ENCODE assay signal across 9 mouse cellular contexts in the genomic region with DNA sequence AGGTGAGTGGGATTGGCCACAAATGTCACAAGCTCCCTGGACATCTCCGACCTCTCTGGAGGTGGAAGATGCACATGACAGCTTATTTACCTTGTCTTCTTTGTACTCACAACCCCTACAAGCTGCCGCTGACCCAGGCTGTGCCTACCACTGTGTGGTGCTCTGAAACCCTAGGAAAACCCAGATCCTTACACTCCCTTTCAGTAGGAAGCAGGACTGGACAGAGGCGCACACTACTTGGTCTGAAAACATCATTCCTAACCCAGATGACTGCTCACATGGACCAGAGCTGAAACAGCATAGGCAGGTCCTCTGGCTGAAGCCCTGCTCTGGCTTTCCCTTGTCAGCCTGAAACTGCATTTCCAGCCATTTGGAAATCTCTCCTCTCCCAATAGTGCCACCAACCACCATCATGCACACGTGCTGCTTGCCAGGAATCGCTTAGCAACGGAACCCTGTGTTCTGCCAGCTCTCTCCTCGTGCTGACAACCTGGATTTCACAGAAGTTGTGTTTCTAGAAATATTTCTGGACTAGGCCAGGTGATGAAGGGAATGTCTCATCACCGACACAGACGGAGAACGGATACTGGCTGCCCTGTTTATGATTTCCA.
A peak's percentile ranks its signal among the peaks of the same experiment; 100 is the strongest.
DNase-seq lines count a peak whose midpoint lies in the region; ATAC-seq lines count a peak whose summit lies in the region.
"Had no signal": no experiment of that assay in that cellular context is flagged by ENCODE, and none has a peak within 500 bp of the region (broad histone marks: within the 10 kb centered on the region; RNA-seq: fewer than 3 reads in every experiment).

No protein-coding gene starts in this region.

- 78% methylated on average over 10 of the region's 10 CpGs for WGBS in hindbrain, embryonic 10.5 days
- 75% methylated on average over 10 of the region's 10 CpGs for WGBS in hindbrain, embryonic 11.5 days

- H3K4me1 ChIP-seq in hindbrain, embryonic 10.5 days (replicated peaks), result peaks cover 17% of the 10 kb centered on the region
- no peaks in the 10 kb centered on the region for H3K4me1 ChIP-seq in hindbrain, embryonic 11.5 days (replicated peaks; ENCODE audit: control insufficient read depth, insufficient read depth, low read length)
- H3K4me1 ChIP-seq: embryonic facial prominence, embryonic 15.5 days had no signal

- H3K4me3 ChIP-seq in hindbrain, embryonic 10.5 days, result no peak overlapping the region
- H3K4me3 ChIP-seq in hindbrain, embryonic 11.5 days (ENCODE audit: low read depth, low read length), result no peak overlapping the region
- H3K4me3 ChIP-seq: embryonic facial prominence, embryonic 15.5 days had no signal

- no peak for DNase-seq in hindbrain, embryonic 10.5 days (ENCODE audit: low spot score)
- DNase-seq in hindbrain, embryonic 11.5 days (ENCODE audit: low spot score), result no peak
- peak; percentile 26 to 28 for DNase-seq in frontal cortex, postnatal 25 days (ENCODE audit: low spot score in 2 of 2)
- DNase-seq in left cerebral cortex, adult 11 months (ENCODE audit: low spot score), result peak; percentile 47
- DNase-seq in right cerebral cortex, postnatal 36 days (ENCODE audit: low spot score in 2 of 2), result peak; percentile 73 to 78
- no peak for DNase-seq in embryo, embryonic 9.5 days (ENCODE audit: extremely low spot score)
- no peak for DNase-seq in kidney, adult 9 months
- DNase-seq: liver had no signal

- no peaks in the 10 kb centered on the region for H3K9me3 ChIP-seq in hindbrain, embryonic 10.5 days
- no peaks in the 10 kb centered on the region for H3K9me3 ChIP-seq in hindbrain, embryonic 11.5 days (ENCODE audit: control insufficient read depth, low read length)
- H3K9me3 ChIP-seq: embryonic facial prominence, embryonic 15.5 days had no signal

- no peaks in the 10 kb centered on the region for H3K36me3 ChIP-seq in hindbrain, embryonic 10.5 days
- H3K36me3 ChIP-seq in hindbrain, embryonic 11.5 days (ENCODE audit: control insufficient read depth, insufficient read depth, low read length), result no peaks in the 10 kb centered on the region
- H3K36me3 ChIP-seq: embryonic facial prominence, embryonic 15.5 days had no signal

- H3K4me2 ChIP-seq in hindbrain, embryonic 11.5 days (replicated peaks; ENCODE audit: low read depth, low read length), result no peak overlapping the region
- H3K4me2 ChIP-seq: embryonic facial prominence, embryonic 15.5 days had no signal

- peaks cover 2% of the 10 kb centered on the region; the same call in 1 of the 2 replicates for H3K27me3 ChIP-seq in hindbrain, embryonic 10.5 days (ENCODE audit: insufficient read depth, poor library complexity, severe bottlenecking)
- no peaks in the 10 kb centered on the region for H3K27me3 ChIP-seq in hindbrain, embryonic 11.5 days (ENCODE audit: control insufficient read depth, insufficient read depth, low read length)
- H3K27me3 ChIP-seq: embryonic facial prominence, embryonic 15.5 days had no signal

- H3K9ac ChIP-seq in hindbrain, embryonic 11.5 days (ENCODE audit: low read depth, low read length), result no peak overlapping the region
- H3K9ac ChIP-seq: embryonic facial prominence, embryonic 15.5 days had no signal

- peak overlapping the region; percentile 45; the same call in 1 of the 2 replicates for H3K27ac ChIP-seq in hindbrain, embryonic 10.5 days
- H3K27ac ChIP-seq in hindbrain, embryonic 11.5 days (ENCODE audit: low read depth, low read length), result no peak overlapping the region
- H3K27ac ChIP-seq: embryonic facial prominence, embryonic 15.5 days had no signal

- no peak for ATAC-seq in hindbrain, embryonic 11.5 days (ENCODE audit: low FRiP score)

Comparison
In these comparisons a context has a peak if more than half of its experiments do, and no peak if none do; other contexts are left out.
1. DNase-seq: peak in frontal cortex, postnatal 25 days (2 of 2), left cerebral cortex, adult 11 months (single experiment) and right cerebral cortex, postnatal 36 days (2 of 2); none in hindbrain, embryonic 10.5 days (single experiment), hindbrain, embryonic 11.5 days (single experiment), embryo, embryonic 9.5 days (single experiment) and kidney, adult 9 months (single experiment).